Mouse (Mus musculus) B cell, adult (primary cell): Measurements from ENCODE around the gene Ptcd1. TPM values are rescaled to one million over a fixed set of nuclear protein-coding genes. Genes with fewer than 3 reads are reported as not detected.

Experiments
- total RNA-seq: library from RNA; stranded (reverse); gene quantifications from 4 replicates; pipeline ENCODE4 v1.2.4, GENCODE M21; 2023; ENCODE audit not compliant: inconsistent age

Gene Ptcd1
- 22.1 to 24.1 TPM (median 23.3 TPM) in 4 replicates for total RNA-seq

GRCm38 (mm10) chr5:145166536-145167305, at the start of gene Ptcd1, which contains the start of gene Cpsf4:
Ptcd1 (minus strand) TSS chr5:145167108.
Cpsf4 (plus strand) TSS chr5:145167213.

GRCm38 (mm10) chr5:145203936-145204691, 37.2 kb upstream of the Ptcd1 start, which contains the start of gene Zkscan5:
Zkscan5 (plus strand) TSS chr5:145204562.

GRCm38 (mm10) chr5:145201321-145201991, 34.5 kb upstream of the Ptcd1 start, which contains the start of gene Zkscan14:
Zkscan14 (minus strand) TSS chr5:145201868.

GRCm38 (mm10) chr5:145191962-145192361, 25.1 kb upstream of the Ptcd1 start, which contains the start of gene Atp5j2:
Atp5j2 (minus strand) TSS chr5:145192062.

DNA sequence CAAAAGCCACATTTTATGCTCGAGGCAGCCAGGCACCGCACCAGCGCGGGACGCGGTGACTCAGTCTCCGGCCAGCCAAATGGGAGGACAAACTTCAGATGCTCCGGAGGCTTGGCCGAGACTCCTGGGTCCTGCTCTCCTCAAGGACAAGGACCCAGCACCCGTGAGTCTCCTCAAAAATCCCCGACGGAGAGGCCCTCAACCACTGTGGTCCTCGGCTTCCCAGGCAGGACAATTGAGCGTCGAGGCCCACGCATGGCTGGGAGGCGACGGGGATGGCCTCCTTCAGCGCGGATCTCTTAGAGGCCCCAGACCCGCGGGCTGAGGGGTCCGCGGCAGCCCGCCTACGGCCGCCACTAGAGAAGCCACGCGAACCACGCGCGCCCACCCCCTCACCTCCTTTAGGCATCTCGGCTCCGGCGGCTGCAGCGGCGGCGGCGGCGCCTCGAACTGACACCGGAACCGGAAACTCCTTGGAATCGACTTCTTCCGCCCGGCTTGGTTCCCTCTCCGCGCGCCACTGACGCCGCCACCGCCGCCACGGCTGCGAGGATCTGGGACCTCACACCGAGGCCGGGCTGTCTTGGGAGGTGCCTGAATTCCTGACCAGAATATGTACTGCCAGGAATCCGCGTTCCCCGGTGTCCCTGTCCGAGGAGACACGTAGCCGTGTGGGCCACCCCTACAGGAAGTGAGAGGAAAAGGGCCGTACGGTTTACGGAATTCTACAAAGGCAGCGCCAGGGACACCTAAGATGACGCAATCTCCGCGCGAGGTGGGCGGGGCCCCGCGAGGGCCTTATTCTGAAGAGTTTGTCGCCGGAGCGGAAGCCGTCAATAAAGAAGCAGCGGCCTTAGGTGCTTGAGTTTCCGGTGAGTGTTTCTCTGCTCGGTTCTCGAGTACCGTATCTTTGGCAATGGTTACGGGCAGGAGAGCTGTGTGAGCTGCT, 27.1 kb downstream of the Ptcd1 start, which contains the start of the genes Pdap1 and Bud31:
Gene Pdap1, minus strand, starts transcription at position 668 of the 949 bp plus-strand sequence.
Gene Bud31, plus strand, starts transcription at position 792 of the 949 bp plus-strand sequence.

DNA sequence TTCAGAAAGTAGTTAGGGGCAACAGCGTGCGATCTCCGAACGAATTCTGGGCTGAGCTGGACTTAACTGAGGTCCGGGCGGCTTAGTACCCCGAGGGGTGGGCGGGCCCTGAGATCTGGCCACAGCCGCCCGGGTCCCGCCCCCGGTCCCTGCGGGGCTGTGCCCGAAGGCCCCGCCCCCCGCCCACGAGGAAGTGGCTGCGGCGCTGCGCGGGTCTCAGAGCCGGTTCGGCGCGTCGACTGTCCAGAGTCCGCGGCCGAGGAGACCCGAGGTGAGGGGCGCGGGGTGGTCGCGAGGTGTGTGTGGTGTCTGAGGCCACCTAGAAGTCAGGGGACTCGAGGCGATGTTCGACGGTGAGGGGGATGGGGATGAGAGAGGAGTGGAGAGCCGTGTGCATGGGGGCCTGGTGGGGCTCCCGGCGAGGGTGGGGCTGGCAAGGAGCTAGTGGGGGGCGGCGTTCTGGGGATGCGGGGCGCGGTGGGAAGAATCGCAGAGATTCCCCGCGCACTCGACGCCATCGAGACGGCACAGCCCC, 52.8 kb downstream of the Ptcd1 start, which contains the start of gene Arpc1b:
Gene Arpc1b, plus strand, starts transcription at position 145 of the 535 bp plus-strand sequence.

Other genes starting within 250 kb of the Ptcd1 start
- 19.3 to 24.9 TPM (median 20.4 TPM) in 4 replicates for gene Smurf1, start 201.3 kb downstream of the Ptcd1 start, total RNA-seq
- gene Gm4871, start 134.4 kb downstream of the Ptcd1 start, total RNA-seq = not detected in 4 replicates
- gene 1700018F24Rik, start 124.1 kb downstream of the Ptcd1 start, total RNA-seq = not detected in 4 replicates
- 92.7 to 106 TPM (median 95.1 TPM) in 4 replicates for gene Arpc1a, start 83.3 kb downstream of the Ptcd1 start, total RNA-seq
- gene Kpna7, start 83.1 kb downstream of the Ptcd1 start, total RNA-seq = not detected in 4 replicates
- gene Arpc1b, start 52.9 kb downstream of the Ptcd1 start, total RNA-seq = 475 to 504 TPM (median 483 TPM) in 4 replicates
- gene Pdap1, start 26.9 kb downstream of the Ptcd1 start, total RNA-seq = 43.2 to 51.2 TPM (median 45.2 TPM) in 4 replicates
- 197 to 219 TPM (median 209 TPM) in 4 replicates for gene Bud31, start 26.7 kb downstream of the Ptcd1 start, total RNA-seq
- 38.9 to 41.3 TPM (median 40.4 TPM) in 4 replicates for gene Cpsf4, start 105 bp upstream of the Ptcd1 start, total RNA-seq
- gene Atp5j2, start 25.0 kb upstream of the Ptcd1 start, total RNA-seq = 141 to 154 TPM (median 151 TPM) in 4 replicates
- gene Zkscan14, start 34.8 kb upstream of the Ptcd1 start, total RNA-seq = 32.7 to 34.6 TPM (median 33.6 TPM) in 4 replicates
- 8.4 to 10.2 TPM (median 9.2 TPM) in 4 replicates for gene Zkscan5, start 37.5 kb upstream of the Ptcd1 start, total RNA-seq
- gene Zfp655, start 64.6 kb upstream of the Ptcd1 start, total RNA-seq = 73.9 to 88.1 TPM (median 79.3 TPM) in 4 replicates
- 30.6 to 40.5 TPM (median 34.8 TPM) in 4 replicates for gene Zscan25, start 113.4 kb upstream of the Ptcd1 start, total RNA-seq
- 0.26 TPM in 1 of 4 replicates, not detected in the others for gene Cyp3a57, start 178.2 kb upstream of the Ptcd1 start, total RNA-seq